8 mouse cellular contexts compared by ENCODE assay signal in genomic region chr17:49309079-49309478, GRCm38 (mm10).
A peak's percentile ranks its signal among the peaks of the same experiment; 100 is the strongest.
DNase-seq lines count a peak whose midpoint lies in the region; ATAC-seq lines count a peak whose summit lies in the region.

No protein-coding gene starts in this region.

- DNase-seq in adrenal gland, adult 2 months: peak; percentile 6
- DNase-seq in adrenal gland, adult 18-20 months (ENCODE audit: low spot score in 2 of 2): no peak
- peak; percentile 88 for DNase-seq in brain, embryonic 18.5 days (ENCODE audit: low read depth, low spot score)
- DNase-seq in kidney, adult 8-10 months: peak; percentile 59 to 67
- DNase-seq in left cerebral cortex, postnatal 14 days (ENCODE audit: low spot score in 2 of 2): peak; percentile 86 to 90
- peak; percentile 27 for DNase-seq in ovary, postnatal 14 days (ENCODE audit: low spot score)

- intact Hi-C loops in left cerebral cortex, postnatal 14 days (cut with DNase I): no loop called here

- peak; percentile 99 for ATAC-seq in frontal cortex, adult (ENCODE audit: low TSS enrichment)
- ATAC-seq in megakaryocyte-erythroid progenitor cell, adult 5-6 weeks (replicated peaks; ENCODE audit: low FRiP score, low TSS enrichment, poor library complexity, severe bottlenecking): no peak

Comparison
In these comparisons a context has a peak if more than half of its experiments do, and no peak if none do; other contexts are left out.
1. DNase-seq: peak in adrenal gland, adult 2 months (single experiment), brain, embryonic 18.5 days (single experiment), kidney, adult 8-10 months (2 of 2), left cerebral cortex, postnatal 14 days (2 of 2) and ovary, postnatal 14 days (single experiment); none in adrenal gland, adult 18-20 months (0 of 2).